Mouse (Mus musculus): ENCODE measurements at regions not wholly inside any gene's neighbourhood (a gene's known extent, or its start where the extent isn't known, plus 50 kb on each side); places are given as distances from the start of the nearest gene placed in this dataset.
"Not testable (repeated sequence)": the region's sequence is repeated elsewhere in the genome, so short reads cannot be mapped to it uniquely, and the experiment has no call there.

DNA sequence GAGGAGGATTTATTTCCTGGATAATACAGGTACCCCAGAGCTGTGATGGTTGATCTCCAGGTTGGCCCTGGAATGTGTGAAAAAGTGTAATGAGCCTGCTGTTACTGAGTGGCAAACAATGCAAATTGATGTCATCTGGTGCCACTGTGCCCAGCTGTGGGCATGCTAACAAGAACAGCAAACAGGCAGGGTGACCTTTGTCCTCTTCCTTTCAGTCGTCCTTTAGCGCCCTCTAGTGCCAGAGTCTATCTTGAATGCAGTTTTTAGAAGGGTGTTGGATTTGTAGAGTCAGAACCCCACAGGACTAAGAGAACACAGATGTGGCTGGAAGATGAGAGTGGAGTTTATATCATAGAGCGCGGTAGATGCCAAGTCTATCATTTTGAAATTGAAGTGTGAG is 164.3 kb downstream of the Sdhaf3 start:
- peak; percentile 54 for DNase-seq

DNA sequence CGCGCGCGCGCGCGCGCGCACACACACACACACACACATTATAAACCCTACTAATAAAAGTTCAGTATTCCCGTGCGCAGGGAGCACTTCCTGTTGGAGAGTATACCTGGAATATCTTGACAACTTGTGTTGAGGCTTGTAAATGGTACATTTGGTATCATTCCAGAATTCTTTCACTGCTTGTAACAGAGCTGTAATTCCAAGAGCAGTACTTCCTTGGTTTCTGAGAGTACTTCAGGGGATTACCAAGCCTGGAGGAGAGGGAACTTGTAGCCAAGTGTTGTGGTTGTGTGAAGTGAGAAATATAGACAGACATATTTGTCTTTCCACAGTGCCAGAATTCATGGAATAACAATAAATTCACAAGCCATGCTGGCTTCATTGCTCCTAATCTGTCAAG is 177.2 kb downstream of the Sdhaf3 start:
- no peak for DNase-seq

DNA sequence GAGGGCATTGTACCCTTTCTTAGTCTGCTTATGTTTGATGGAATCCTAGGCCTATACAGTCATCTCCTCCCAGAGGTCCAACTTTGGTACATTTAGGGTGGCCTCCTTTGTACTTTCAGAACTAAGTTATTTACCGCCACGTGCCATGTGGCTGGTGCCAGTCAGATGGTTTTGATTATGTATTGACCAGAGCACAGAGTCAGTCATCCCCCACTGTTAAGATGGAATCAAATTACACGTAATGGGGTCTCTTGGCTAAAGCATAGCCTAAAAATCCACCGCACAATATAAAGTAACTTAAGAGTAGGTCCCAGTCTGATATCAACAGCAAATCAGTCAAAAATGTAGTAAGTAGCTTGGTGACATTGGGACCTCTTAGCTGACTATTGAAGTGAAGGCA is 178.3 kb downstream of the Sdhaf3 start:
- DNase-seq = no peak

DNA sequence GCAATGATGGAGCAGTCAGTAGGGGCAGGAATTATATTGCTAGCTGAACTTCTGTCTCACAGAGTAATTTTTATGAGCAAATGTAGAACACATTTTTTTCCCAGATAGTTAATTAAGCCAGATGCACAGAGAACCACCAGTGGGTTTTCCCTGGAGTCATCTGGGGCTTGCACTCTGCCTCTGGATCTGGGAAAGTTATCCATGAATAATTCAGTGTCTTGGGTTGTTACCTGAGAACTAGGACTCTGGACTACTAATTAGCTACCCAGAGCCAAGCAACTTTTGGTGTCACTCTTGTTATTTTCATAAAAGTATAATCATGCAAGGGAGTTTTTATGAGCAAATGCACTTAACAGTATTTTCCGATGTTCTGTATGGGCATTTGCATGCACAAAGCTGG is 179.1 kb downstream of the Sdhaf3 start:
- no peak for DNase-seq

DNA sequence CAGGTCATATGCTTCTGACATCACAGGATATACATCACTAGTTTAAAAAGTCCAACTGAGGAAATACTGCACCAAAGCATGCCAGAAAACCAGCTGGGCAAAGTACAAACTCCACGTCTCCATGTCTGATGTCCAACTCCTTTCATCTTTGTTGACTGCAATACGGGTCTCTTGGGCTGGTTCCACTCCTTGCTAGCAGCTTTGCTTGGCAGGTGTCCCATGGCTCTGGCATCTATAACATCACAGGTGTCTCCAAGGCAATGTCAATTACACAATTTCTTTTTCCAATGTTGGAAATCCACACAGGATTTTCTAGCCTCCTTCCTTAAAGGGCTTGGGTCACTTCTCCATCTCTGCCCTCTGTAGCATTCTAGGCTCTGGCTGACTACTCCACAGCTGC is 225.9 kb downstream of the Sdhaf3 start:
- no peak for DNase-seq

DNA sequence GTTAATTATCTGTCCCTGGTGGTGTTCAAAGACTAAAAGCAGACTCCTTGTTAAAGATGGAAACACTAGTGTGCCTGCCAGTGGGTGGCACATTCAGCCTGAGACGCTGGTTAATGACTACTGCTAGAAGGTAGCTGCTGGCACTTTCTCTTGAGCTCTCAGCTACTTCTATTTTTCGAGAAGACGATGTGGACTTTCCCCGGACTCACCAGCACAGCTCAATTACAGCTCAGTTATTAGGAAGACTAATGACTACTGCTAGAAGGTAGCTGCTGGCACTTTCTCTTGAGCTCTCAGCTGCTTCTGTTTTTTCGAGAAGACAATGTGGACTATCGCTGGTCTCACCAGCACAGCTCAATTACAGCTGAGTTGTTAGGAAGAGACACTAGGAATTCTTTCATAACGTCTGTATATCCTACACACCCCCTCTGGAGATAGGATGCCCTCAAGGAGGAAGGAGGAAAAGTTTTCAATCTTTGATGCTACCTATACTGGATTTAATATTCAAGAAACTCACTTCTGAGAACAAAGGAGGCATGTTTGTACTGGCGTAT is 243.3 kb downstream of the Sdhaf3 start:
- DNase-seq = no peak

DNA sequence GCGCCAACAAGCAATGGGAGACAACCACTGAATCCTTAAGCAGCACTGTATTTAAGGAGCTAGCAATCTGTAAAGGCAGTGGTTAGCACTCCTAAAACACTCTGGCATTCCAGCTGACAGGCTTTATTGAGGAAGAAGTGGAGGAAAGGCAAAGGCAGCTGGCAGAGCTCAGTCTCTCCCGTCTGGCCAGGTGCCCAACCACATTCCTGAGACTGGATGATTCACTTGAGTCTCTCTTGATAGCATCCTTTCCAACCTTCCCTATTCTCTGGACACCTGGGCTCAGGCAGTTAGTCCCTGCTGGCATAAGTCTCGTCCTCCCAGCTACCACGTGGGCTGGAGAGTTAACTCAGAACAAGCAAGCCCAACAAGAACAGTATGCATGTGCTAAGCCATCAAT is 260.1 kb downstream of the Sdhaf3 start:
- no peak for DNase-seq

DNA sequence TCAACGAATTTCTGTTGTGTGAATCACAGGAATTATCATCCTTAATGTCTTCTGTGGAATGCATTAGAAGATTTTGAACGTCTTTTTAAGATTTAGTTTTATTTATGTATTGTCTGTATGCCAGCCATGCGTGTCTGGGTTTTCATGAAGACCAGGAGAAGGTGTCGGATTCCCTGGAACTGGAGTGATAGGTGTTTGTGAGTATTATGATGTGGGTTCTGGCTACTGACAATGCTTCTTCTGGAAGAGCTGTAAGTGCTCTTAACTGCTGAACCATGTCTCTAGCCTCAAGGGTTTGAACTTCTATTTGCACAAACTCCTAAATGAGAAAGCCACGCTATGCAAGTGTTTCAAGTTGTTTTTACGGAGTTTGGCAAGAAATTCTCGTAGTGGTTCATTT is 296.5 kb downstream of the Sdhaf3 start:
- DNase-seq = no peak

DNA sequence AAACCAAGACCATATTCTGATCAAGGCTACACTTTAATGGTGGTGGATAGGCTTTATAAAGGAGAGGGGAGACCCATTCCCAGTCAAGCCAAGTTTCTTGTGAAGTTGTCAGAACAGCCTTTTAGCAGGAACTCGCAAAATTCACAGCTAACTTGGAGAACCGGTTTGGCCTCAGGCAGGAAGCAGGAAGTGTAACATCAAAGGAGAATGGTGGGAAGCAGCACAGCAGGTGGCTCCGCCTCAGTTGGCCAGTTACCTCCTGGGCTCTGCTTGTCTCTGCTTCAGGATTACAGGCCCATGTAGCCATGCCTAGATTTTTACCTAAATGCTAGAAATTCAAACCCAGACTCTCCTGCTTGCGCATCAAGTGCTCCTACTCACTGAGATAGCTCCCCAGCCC is 277.2 kb upstream of the Tac1 start:
- DNase-seq = no peak

DNA sequence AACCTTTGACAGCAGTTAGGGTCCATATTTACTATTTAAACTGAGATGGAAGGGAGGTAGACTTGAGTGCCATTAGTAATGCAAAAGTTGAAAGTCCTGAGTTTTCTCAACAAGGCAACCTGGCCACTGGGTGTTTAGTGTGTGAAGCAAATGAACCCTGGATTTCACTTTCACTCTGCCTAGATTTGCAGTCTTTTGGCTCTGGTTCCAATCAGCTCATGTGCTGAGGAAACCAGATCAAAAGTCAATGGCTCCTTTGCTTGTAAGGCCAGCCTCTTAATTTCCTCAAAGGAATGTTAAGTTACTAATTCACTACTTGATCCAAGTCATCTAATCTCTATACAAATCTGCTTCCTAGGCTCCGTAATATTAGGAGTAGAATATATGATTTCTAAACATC is 247.7 kb upstream of the Tac1 start:
- DNase-seq = peak; percentile 16

DNA sequence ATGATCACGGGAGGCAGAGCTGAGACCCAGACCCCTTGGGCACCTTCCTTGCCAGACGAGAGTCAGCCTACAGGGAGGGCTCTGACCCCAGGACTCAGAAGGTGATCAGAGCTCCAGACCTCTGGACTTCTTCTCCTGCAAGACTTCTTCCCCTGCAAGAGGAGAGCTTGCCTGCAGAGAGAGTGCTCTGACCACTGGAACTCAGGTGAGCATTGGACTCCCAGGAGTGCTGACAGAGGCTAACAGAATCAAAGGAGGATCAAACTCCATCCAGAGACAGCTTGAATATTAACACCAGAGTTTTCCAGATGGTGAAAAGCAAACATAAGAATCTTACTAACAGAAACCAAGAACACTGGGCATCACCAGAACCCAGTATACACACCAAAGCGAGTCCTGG is 241.2 kb upstream of the Tac1 start:
- peak; percentile 27 for DNase-seq

DNA sequence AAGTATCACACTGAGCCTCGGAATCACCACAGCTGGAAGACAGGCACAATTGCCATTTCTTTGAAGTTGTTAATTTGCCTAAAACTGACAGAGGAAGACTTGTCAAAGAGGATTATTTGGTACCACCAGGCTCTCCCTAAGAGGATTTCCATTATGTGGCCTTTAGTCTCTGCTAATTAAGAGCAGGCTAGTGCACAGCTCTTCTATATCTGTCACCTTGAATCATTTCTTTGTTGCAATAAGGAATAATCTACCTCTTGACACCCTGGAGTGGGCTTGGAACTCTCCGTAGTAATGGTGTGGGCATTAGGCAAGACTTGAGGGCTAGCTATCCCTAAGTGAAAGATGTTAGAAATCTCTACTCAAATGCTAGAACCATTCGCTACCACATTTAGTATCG is 227.7 kb upstream of the Tac1 start:
- DNase-seq = no peak

DNA sequence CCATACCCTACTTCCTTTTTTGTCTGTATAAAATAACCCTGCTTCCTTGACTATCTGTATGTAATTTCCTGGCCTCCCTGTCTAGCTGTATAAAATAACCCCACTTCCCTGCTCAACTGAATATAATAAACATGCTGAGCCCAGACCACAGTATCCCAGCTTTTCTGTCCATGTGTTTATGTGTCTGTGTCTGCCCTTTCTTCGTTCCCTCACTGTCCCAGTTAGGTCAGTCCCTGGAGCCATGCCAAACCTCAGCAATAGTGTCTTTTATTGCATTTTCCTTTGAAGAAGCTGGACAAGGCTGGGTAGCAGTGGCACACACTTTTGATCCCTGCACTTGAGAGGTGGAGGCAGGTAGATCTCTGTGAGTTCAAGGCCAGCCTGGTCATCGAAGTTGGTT is 198.0 kb upstream of the Tac1 start:
- no peak for DNase-seq

DNA sequence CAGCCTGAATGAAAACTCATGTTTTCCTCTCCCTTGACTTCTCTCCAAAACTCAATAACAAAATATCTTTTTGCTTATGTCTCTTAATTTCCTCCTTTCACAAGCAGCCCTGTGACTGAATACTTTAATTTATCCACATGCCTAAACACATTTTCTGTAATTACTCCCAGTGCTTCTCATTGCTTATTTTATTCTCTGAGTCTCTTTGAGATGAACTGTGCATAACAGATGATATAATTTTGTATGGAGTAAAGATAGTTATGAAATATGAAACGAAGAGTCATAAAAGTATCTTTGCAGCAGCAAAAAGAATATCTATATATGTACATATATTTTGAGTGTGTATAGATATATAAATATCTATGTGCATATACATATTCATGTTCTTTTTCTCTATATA is 187.5 kb upstream of the Tac1 start:
- no peak for DNase-seq

DNA sequence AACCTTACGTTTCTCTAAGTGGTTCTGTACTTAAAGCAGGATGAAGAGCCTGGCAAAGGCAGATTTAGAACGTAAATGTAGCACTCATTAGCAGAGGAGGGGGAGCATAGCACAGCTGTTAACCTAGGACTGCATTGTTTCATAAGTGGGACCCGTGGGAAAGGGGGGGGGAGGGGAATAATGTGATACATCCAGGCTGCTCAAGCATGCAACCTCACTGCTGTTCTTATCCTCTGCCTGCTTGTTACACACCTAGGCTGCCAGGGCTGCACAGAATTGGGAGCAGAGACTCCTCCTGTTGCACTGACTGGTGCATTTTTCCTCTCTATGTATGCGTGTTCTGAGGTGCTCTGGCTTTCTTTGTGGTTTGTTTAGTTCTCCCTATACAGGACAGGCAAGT is 180.1 kb upstream of the Tac1 start:
- DNase-seq = no peak

DNA sequence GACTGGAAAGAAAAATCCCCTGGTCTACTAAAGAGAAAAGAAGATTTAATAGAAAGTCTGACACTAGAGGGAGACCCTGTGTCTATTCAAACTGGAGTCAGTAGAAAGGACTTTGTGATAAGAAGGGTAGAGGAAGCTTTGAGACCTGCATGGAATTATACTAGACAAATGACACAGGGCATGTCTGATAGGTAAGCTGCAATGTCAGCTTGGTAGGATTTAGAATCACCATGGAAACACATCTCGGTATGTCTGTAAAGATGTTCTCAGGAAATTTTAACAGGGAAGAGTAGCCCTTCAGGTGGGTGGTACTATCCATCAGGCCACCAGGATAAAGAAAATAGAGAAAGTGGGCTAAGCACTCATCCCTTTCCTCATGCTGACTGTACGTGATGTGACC is 178.8 kb upstream of the Tac1 start:
- no peak for DNase-seq

DNA sequence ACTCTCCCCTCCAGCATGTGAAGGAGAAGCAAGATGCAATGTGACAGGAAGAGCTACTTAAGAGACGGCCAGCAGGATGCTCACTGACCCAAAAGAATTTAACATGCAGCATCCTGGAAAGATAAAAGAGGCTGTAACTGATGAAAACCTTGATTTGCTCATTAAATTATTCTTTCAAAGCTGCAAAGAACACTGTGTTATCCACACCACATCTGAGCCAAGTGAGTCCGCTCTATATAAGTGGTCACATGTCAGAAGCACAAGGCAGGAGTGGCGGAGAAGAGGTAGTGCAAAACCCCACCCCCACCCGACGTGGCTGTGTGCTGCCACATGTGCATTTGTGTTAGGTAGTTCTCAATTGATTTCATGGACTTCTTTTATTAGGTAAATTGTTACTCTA is 176.0 kb upstream of the Tac1 start:
- no peak for DNase-seq

DNA sequence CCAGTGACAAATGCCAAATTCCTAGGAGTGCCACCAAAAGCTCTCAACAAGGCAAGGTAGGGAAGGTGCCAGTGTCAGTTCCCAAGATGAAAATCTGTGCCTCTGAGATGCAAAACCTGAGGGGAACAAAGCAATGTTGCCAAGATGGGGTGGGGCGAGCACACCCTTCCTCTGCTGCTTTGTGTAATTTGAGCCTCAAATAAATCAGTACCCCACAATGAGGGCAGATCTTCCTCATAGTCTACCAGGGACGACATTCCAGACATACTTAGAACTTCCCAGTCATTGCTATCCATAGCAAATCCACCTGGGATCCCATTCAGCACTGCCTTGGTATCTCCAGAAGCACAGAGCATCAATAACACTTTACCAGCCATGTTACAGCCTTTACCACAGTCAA is 129.9 kb upstream of the Tac1 start:
- no peak for DNase-seq

DNA sequence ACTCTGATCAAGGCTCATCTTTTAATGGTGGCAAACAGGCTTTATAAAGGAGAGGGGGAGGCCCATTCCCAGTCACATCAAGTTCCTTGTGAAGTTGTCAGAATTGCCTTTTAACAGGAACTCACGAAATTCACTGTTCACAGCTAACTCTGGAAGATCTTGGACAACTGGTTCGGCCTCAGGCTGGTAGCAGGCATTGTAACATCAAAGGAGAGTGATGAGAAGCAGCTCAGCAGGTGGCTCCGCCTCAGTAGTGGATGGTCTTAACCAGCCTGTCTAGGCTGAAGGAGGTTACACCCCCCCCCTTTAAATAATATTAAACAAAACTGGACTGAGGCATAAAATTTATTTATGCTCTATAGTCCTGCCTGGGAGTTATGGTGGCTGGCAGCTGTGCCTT is 113.0 kb upstream of the Tac1 start:
- no peak for DNase-seq

DNA sequence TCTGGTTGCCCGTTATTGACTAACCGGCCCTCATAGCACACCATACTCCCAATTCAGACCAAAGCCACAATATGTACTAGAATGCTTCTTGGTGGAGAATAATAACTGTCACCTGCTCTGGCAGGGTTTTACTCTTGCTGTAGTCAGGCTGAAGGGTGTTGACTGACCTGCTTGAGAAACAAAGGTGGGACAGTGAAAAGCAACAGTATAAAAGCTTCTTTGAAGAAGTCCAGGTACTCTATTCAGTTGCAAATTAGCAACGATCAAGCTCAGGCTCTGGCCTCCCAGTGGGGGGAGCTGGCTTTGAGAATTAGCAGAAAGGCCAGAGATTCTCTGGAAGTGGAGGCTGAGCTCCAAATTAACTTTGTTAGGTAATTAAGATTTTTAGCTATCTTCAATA is 112.4 kb upstream of the Tac1 start:
- DNase-seq = not testable (repeated sequence)

DNA sequence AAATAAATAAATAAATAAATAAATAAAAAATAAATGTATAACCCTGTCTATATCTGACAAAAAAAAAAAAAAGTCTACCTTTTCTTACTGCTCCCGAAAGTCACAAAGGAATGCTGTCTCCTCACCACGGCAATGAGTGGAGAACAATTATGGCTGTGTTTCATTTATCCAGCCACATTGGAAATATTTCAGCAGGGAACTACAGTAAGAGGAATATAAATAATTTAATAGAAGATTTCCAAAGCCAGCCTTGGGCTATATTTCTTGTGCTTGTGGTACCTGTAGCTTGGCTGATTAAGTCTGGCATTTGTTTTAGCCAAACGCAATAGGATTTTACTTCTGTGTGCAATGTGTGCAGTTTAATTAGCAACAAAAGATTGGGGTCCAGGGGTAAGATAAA is 98.8 kb upstream of the Tac1 start:
- DNase-seq = no peak

DNA sequence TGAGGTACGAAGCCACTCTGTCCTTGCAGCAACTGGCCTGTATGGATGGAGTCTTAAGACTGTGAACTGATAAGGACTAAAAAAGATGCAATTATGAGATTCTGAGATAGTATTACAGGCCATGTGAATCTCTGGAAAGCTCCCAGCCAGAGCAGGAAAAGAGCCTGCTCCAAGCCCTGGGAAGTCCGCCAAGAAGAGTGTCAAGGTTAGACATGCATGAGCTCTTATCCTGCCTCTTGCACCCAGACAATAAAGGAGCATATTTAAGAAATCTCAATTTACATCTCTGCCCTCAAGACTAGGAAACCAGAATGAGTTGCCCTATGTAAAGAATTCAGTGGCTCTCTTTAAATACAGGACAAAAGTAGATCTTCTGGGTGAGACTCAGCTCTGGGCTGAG is 90.8 kb upstream of the Tac1 start:
- no peak for DNase-seq

DNA sequence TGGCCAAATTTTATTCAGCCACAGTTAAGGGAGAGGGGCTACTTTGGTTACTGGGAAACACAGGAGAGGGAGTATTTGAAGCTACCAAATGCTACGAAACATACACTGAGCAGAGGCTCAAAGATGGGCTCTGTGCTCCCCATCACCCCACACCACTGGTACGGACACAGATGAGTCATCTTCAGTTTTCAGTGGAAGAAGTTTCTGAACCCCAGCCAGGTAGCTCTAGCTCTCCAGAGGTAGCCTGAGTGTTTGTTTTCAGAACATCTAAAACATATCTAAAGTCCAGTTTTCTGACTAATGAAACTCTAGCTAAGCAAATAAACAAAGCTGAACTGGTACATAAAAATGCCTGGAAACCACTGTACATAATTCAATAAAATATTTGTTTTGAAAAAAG is 90.3 kb upstream of the Tac1 start:
- no peak for DNase-seq

DNA sequence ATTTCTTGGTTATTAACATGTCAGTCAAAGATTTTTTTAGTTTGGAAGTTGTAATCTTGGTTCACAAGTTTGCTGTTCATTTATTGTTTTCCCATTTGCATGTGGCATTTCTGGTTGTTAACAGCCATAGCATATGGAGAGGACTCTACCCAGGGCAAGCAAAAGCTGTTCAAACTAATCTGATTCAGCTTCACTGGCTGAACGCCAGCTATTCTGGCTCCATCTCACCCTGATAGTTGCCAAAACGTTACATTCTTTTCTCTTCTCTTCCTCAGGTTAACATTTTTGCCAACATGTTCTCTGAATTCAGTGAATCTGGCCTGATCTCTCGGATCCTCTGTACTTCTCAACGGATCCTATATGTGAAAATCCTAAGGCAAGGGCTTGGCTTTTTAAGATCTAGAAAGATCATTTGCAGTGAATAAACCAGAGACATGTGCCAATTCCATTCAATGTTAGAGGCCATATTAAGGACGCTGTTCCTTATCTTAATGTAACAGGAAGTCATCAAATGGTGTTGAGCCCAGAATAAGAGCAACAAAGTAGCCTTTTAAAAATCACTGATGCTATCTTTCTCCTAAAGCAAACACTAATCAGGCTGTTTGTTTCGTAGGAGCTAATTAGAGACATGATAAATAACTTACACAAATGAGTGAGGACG is 82.2 kb upstream of the Tac1 start:
- no peak for DNase-seq

DNA sequence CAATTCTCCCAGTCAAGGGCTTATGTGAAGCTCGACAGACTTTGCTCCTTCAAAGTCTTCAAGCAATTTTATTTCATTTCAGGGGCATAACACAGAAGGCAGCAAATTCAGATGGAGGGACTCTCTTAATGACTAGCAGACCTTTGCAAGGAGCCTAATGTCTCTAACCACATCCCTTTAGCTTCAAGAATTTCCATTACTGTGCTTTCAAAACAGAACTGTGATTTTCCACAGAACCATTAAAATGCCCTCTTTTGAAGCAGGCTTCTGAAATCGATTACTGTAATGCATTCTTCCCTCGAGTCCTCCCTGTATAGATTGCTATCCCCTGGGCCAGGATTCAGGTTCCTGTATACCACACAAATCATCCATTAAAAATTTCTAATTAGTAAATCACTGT is 80.9 kb upstream of the Tac1 start:
- no peak for DNase-seq

DNA sequence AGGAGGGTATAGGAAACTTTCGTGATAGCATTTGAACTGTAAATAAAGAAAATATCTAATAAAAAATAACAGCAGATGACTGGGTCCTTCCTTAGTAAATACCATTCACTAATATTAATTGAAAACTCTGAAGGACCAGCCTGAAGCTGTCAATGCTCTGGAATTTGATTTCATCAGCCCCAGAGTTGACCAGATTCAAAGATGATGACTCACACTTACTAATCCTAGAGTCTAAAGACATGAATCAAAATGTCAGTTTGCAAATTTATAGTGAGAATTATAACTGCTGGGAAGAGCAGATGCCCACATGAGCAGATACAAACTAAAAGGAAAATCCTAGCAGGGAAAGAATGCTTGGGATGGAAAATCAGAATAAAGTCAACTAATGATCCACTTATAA is 77.8 kb upstream of the Tac1 start:
- DNase-seq = no peak
